Mouse (Mus musculus) lung, embryonic 14.5 days (tissue): ENCODE measurements around the gene Dok5. TPM values are rescaled to one million over a fixed set of nuclear protein-coding genes. Genes with fewer than 3 reads are reported as not detected.

Experiments
- ATAC-seq: fragments of 200-750 bp; cut with Nextera tagmentation; 2 replicates; pipeline ENCODE4 v1.8.0; 2017; ENCODE audit warnings: mild to moderate bottlenecking, moderate TSS enrichment, moderate library complexity; ENCODE audit not compliant: insufficient read depth
- DNase-seq: peaks from one replicate; pipeline ENCODE4 v3.0.0-alpha.2; 2015
- H3K27ac ChIP-seq: fragments of 300-500 bp; sonication (generic); 2 replicates; pipeline ENCODE4 v1.5.1; 2014; ENCODE audit warnings: low read depth, mild to moderate bottlenecking, moderate library complexity
- H3K27me3 ChIP-seq: fragments of 300-500 bp; sonication (generic); 2 replicates; pipeline ENCODE4 v1.6.1; 2014; ENCODE audit warnings: low read length, control low read depth; ENCODE audit not compliant: insufficient read depth
- H3K36me3 ChIP-seq: fragments of 300-500 bp; sonication (generic); 2 replicates; pipeline ENCODE4 v1.6.1; 2014; ENCODE audit warnings: control low read depth; ENCODE audit not compliant: insufficient read depth
- H3K4me1 ChIP-seq: fragments of 300-500 bp; sonication (generic); 2 replicates; pipeline ENCODE4 v1.6.1; 2014; ENCODE audit warnings: antibody characterized with exemption, control low read depth; ENCODE audit not compliant: insufficient read depth
- H3K4me2 ChIP-seq: fragments of 300-500 bp; sonication (generic); 2 replicates; pipeline ENCODE4 v1.6.1; 2014; ENCODE audit warnings: mild to moderate bottlenecking
- H3K4me3 ChIP-seq: fragments of 300-500 bp; sonication (generic); 2 replicates; pipeline ENCODE4 v1.5.1; 2014; ENCODE audit warnings: low read depth, low read length
- H3K9ac ChIP-seq: fragments of 300-500 bp; sonication (generic); 2 replicates; pipeline ENCODE4 v1.6.1; 2014
- H3K9me3 ChIP-seq: fragments of 300-500 bp; sonication (generic); 2 replicates; pipeline ENCODE4 v1.6.1; 2016; ENCODE audit warnings: low read depth, low read length, control low read depth
- CTCF ChIP-seq: IDR thresholded peaks from 2 replicates; pipeline ENCODE4 v1.5.1; 2016; ENCODE audit warnings: antibody characterized with exemption, low read depth
- WGBS: fragments of 180-500 bp; shearing (Covaris S2); extraction: QIAGEN DNeasy Blood & Tissue Kit; methylation state at CpG from one replicate; pipeline ENCODE4 v1.1.7; 2014; 5-methylcytosine and 5-hydroxymethylcytosine counted together
- polyA plus RNA-seq: library from polyadenylated mRNA; unstranded; fragments of >200 nt; fragmentation: Nextera tagmentation; extraction: Ambion mirVana; gene quantifications from 2 replicates; pipeline ENCODE4 v1.2.1, GENCODE M21; 2014

The Dok5 gene
- polyA plus RNA-seq, 1 experiment from 2014 or later, result 0.83 TPM

GRCm38 (mm10) chr2:170707672-170708071 is 23.9 kb upstream of the Dok5 start:
- H3K4me2 ChIP-seq, result no peak overlapping the region
- no peak overlapping the region for H3K27ac ChIP-seq
- no peaks in the 10 kb centered on the region for H3K36me3 ChIP-seq
- no peaks in the 10 kb centered on the region for H3K27me3 ChIP-seq
- H3K9ac ChIP-seq, result no peak overlapping the region
- H3K9me3 ChIP-seq, result no peaks in the 10 kb centered on the region
- no peak overlapping the region for H3K4me3 ChIP-seq
- no peaks in the 10 kb centered on the region for H3K4me1 ChIP-seq
- 85% methylated on average over 3 of the region's 3 CpGs for WGBS
- ATAC-seq (no peak), DNase-seq (peak; percentile 22)
- TF ChIP-seq CTCF, result peak; percentile 45; the same call in 1 of the 2 replicates

- H3K36me3 ChIP-seq, result no peaks in the 10 kb centered on the region
- no peak overlapping the region for H3K9ac ChIP-seq
- DNase-seq, result no peak
- 70% methylated on average over 9 of the region's 9 CpGs for WGBS
- H3K27me3 ChIP-seq, result no peaks in the 10 kb centered on the region
- no peak overlapping the region for H3K4me2 ChIP-seq
- TF ChIP-seq CTCF, result no peak
- ATAC-seq, result no peak
- no peak overlapping the region for H3K4me3 ChIP-seq
- no peak overlapping the region for H3K27ac ChIP-seq
- no peaks in the 10 kb centered on the region for H3K9me3 ChIP-seq
- H3K4me1 ChIP-seq, result no peaks in the 10 kb centered on the region
These were observed 22.7 kb upstream of the Dok5 start for GRCm38 (mm10) chr2:170708901-170709300.

- Histone ChIP-seq H3K4me1 (no peaks in the 10 kb centered on the region), H3K27ac (no peak overlapping the region)
- TF ChIP-seq CTCF, result no peak
These were observed 18.8 kb upstream of the Dok5 start for GRCm38 (mm10) chr2:170712658-170713285.

GRCm38 (mm10) chr2:170720386-170720785 is 11.2 kb upstream of the Dok5 start:
- no peak overlapping the region for H3K9ac ChIP-seq
- no peaks in the 10 kb centered on the region for H3K9me3 ChIP-seq
- H3K4me2 ChIP-seq, result no peak overlapping the region
- no peaks in the 10 kb centered on the region for H3K4me1 ChIP-seq
- H3K27ac ChIP-seq, result no peak overlapping the region
- no peak for TF ChIP-seq CTCF
- no peaks in the 10 kb centered on the region for H3K36me3 ChIP-seq
- H3K4me3 ChIP-seq, result no peak overlapping the region
- H3K27me3 ChIP-seq, result no peaks in the 10 kb centered on the region
- DNase-seq (no peak), ATAC-seq (no peak)
- 40% methylated on average over 4 of the region's 4 CpGs for WGBS

More at GRCm38 (mm10) chr2:170712658-170713285, 18.8 kb upstream of the Dok5 start:
- Histone ChIP-seq H3K9ac (no peak overlapping the region), H3K9me3 (no peaks in the 10 kb centered on the region), H3K27me3 (no peaks in the 10 kb centered on the region), H3K36me3 (no peaks in the 10 kb centered on the region), H3K4me2 (no peak overlapping the region), H3K4me3 (no peak overlapping the region)
- DNase-seq (no peak), ATAC-seq (no peak)
- 73% methylated on average over 11 of the region's 11 CpGs for WGBS

GRCm38 (mm10) chr2:170724136-170724535 is 7.5 kb upstream of the Dok5 start:
- Histone ChIP-seq H3K9me3 (no peaks in the 10 kb centered on the region), H3K36me3 (no peaks in the 10 kb centered on the region), H3K4me2 (no peak overlapping the region), H3K9ac (no peak overlapping the region), H3K27me3 (no peaks in the 10 kb centered on the region), H3K4me3 (no peak overlapping the region), H3K27ac (no peak overlapping the region), H3K4me1 (no peaks in the 10 kb centered on the region)
- DNase-seq (no peak), ATAC-seq (no peak)
- no peak for TF ChIP-seq CTCF
- 54% methylated on average over 13 of the region's 13 CpGs for WGBS

- no peak for TF ChIP-seq CTCF
- Histone ChIP-seq H3K36me3 (no peaks in the 10 kb centered on the region), H3K9me3 (no peaks in the 10 kb centered on the region), H3K27ac (no peak overlapping the region), H3K9ac (no peak overlapping the region), H3K27me3 (no peaks in the 10 kb centered on the region), H3K4me1 (no peaks in the 10 kb centered on the region), H3K4me2 (no peak overlapping the region), H3K4me3 (no peak overlapping the region)
- DNase-seq (no peak), ATAC-seq (no peak)
- WGBS, result 82% methylated on average over 11 of the region's 11 CpGs
These were observed 6.9 kb upstream of the Dok5 start for GRCm38 (mm10) chr2:170724716-170725115.

GRCm38 (mm10) chr2:170725796-170726195 is 5.8 kb upstream of the Dok5 start:
- H3K9ac ChIP-seq, result no peak overlapping the region
- H3K4me2 ChIP-seq, result no peak overlapping the region
- no peak overlapping the region for H3K4me3 ChIP-seq
- WGBS, result 82% methylated on average over 5 of the region's 5 CpGs
- DNase-seq (no peak), ATAC-seq (no peak)
- H3K36me3 ChIP-seq, result no peaks in the 10 kb centered on the region
- TF ChIP-seq CTCF, result no peak
- no peaks in the 10 kb centered on the region for H3K9me3 ChIP-seq
- H3K4me1 ChIP-seq, result no peaks in the 10 kb centered on the region
- peaks cover 3% of the 10 kb centered on the region; the same call in 1 of the 2 replicates for H3K27me3 ChIP-seq
- H3K27ac ChIP-seq, result no peak overlapping the region
